Mouse (Mus musculus) midbrain, embryonic 11.5 days (tissue): ENCODE measurements around the gene Rab21. TPM values are rescaled to one million over a fixed set of nuclear protein-coding genes. Genes with fewer than 3 reads are reported as not detected.
A peak's percentile ranks its signal among the peaks of the same experiment; 100 is the strongest.

ENCODE experiments used
- ATAC-seq: fragments of 200-750 bp; cut with Nextera tagmentation; 2 replicates; pipeline ENCODE4 v1.8.0; 2017; ENCODE audit warnings: moderate TSS enrichment, moderate library complexity; ENCODE audit not compliant: low FRiP score
- DNase-seq: peaks from one replicate; pipeline ENCODE4 v3.0.0; 2015; ENCODE audit warnings: low spot score; ENCODE audit errors: missing footprints
- H3K27ac ChIP-seq: fragments of 300-500 bp; sonication (generic); 2 replicates; pipeline ENCODE4 v1.5.1; 2014; ENCODE audit warnings: low read depth, low read length
- H3K27me3 ChIP-seq: fragments of 300-500 bp; sonication (generic); 2 replicates; pipeline ENCODE4 v1.6.1; 2014; ENCODE audit warnings: mild to moderate bottlenecking, low read length, moderate library complexity, mixed read lengths; ENCODE audit not compliant: control insufficient read depth, insufficient read depth
- H3K36me3 ChIP-seq: fragments of 300-500 bp; sonication (generic); 2 replicates; pipeline ENCODE4 v1.6.1; 2014; ENCODE audit warnings: mild to moderate bottlenecking, low read length, moderate library complexity, mixed read lengths; ENCODE audit not compliant: control insufficient read depth, insufficient read depth
- H3K4me1 ChIP-seq: fragments of 300-500 bp; sonication (generic); 2 replicates; pipeline ENCODE4 v1.6.1; 2014; ENCODE audit warnings: low read length; ENCODE audit not compliant: control insufficient read depth, insufficient read depth
- H3K4me2 ChIP-seq: fragments of 300-500 bp; sonication (generic); 2 replicates; pipeline ENCODE4 v1.6.1; 2014; ENCODE audit warnings: mild to moderate bottlenecking, moderate library complexity
- H3K4me3 ChIP-seq: fragments of 300-500 bp; sonication (generic); 2 replicates; pipeline ENCODE4 v1.5.1; 2014; ENCODE audit warnings: low read depth, low read length
- H3K9ac ChIP-seq: fragments of 300-500 bp; sonication (generic); 2 replicates; pipeline ENCODE4 v1.6.1; 2014; ENCODE audit warnings: low read length
- H3K9me3 ChIP-seq: fragments of 300-500 bp; sonication (generic); 2 replicates; pipeline ENCODE4 v1.6.1; 2016; ENCODE audit warnings: low read length; ENCODE audit not compliant: control insufficient read depth
- WGBS: fragments of 180-500 bp; shearing (Covaris S2); extraction: QIAGEN DNeasy Blood & Tissue Kit; methylation state at CpG from one replicate; pipeline ENCODE4 v1.1.7; 2014; 5-methylcytosine and 5-hydroxymethylcytosine counted together
- polyA plus RNA-seq: library from polyadenylated mRNA; unstranded; fragments of >200 nt; fragmentation: Nextera tagmentation; extraction: Ambion mirVana; gene quantifications from 2 replicates; pipeline ENCODE4 v1.2.1, GENCODE M21; 2014

Gene Rab21
- polyA plus RNA-seq, 1 experiment from 2014 or later: 9.7 TPM

GRCm38 (mm10) chr10:115350810-115351397 lies 35.5 kb upstream of the Rab21 start:
- 77% methylated on average over 2 of the region's 2 CpGs for WGBS
- H3K9ac ChIP-seq: no peak overlapping the region
- ATAC-seq: no peak
- peak; percentile 21 for DNase-seq
- H3K27ac ChIP-seq: no peak overlapping the region
- H3K4me1 ChIP-seq: no peaks in the 10 kb centered on the region
- no peak overlapping the region for H3K4me3 ChIP-seq
- H3K27me3 ChIP-seq: no peaks in the 10 kb centered on the region
- no peaks in the 10 kb centered on the region for H3K36me3 ChIP-seq
- H3K9me3 ChIP-seq: no peaks in the 10 kb centered on the region
- H3K4me2 ChIP-seq: no peak overlapping the region

GRCm38 (mm10) chr10:115349509-115349908 lies 34.1 kb upstream of the Rab21 start:
- no peak for ATAC-seq
- Histone ChIP-seq H3K4me2 (no peak overlapping the region), H3K4me3 (no peak overlapping the region), H3K36me3 (no peaks in the 10 kb centered on the region), H3K9me3 (no peaks in the 10 kb centered on the region), H3K27me3 (no peaks in the 10 kb centered on the region), H3K4me1 (no peaks in the 10 kb centered on the region), H3K27ac (no peak overlapping the region), H3K9ac (no peak overlapping the region)
- no peak for DNase-seq
- WGBS: 93% methylated on average over 7 of the region's 7 CpGs

- 88% methylated on average over 10 of the region's 10 CpGs for WGBS
- Histone ChIP-seq H3K27ac (no peak overlapping the region), H3K4me1 (no peaks in the 10 kb centered on the region), H3K36me3 (no peaks in the 10 kb centered on the region), H3K4me2 (no peak overlapping the region), H3K9me3 (no peaks in the 10 kb centered on the region), H3K4me3 (no peak overlapping the region), H3K27me3 (no peaks in the 10 kb centered on the region), H3K9ac (no peak overlapping the region)
- ATAC-seq (no peak), DNase-seq (no peak)
Observed at GRCm38 (mm10) chr10:115349029-115349428, 33.6 kb upstream of the Rab21 start.

- H3K9me3 ChIP-seq: no peaks in the 10 kb centered on the region
- H3K27ac ChIP-seq: no peak overlapping the region
- H3K36me3 ChIP-seq: no peaks in the 10 kb centered on the region
- no peak overlapping the region for H3K4me3 ChIP-seq
- no peaks in the 10 kb centered on the region for H3K27me3 ChIP-seq
- H3K4me2 ChIP-seq: no peak overlapping the region
- no peak for ATAC-seq
- no peaks in the 10 kb centered on the region for H3K4me1 ChIP-seq
- WGBS: 88% methylated on average over 6 of the region's 6 CpGs
- DNase-seq: peak; percentile 66
- no peak overlapping the region for H3K9ac ChIP-seq
Observed at GRCm38 (mm10) chr10:115348131-115348530, 32.7 kb upstream of the Rab21 start.

GRCm38 (mm10) chr10:115346444-115346843 lies 31.1 kb upstream of the Rab21 start:
- H3K27me3 ChIP-seq: no peaks in the 10 kb centered on the region
- ATAC-seq (no peak), DNase-seq (no peak)
- H3K36me3 ChIP-seq: no peaks in the 10 kb centered on the region
- H3K4me2 ChIP-seq: no peak overlapping the region
- no peak overlapping the region for H3K9ac ChIP-seq
- no peaks in the 10 kb centered on the region for H3K9me3 ChIP-seq
- no peak overlapping the region for H3K4me3 ChIP-seq
- H3K27ac ChIP-seq: no peak overlapping the region
- H3K4me1 ChIP-seq: no peaks in the 10 kb centered on the region

GRCm38 (mm10) chr10:115342771-115343425 lies 27.5 kb upstream of the Rab21 start:
- H3K27me3 ChIP-seq: no peaks in the 10 kb centered on the region
- ATAC-seq: no peak
- no peak overlapping the region for H3K4me3 ChIP-seq
- H3K9ac ChIP-seq: no peak overlapping the region
- H3K9me3 ChIP-seq: no peaks in the 10 kb centered on the region
- no peak for DNase-seq
- H3K36me3 ChIP-seq: no peaks in the 10 kb centered on the region
- H3K27ac ChIP-seq: no peak overlapping the region
- 91% methylated on average over 4 of the region's 4 CpGs for WGBS
- no peaks in the 10 kb centered on the region for H3K4me1 ChIP-seq
- H3K4me2 ChIP-seq: no peak overlapping the region

GRCm38 (mm10) chr10:115339820-115340328 lies 24.5 kb upstream of the Rab21 start:
- no peaks in the 10 kb centered on the region for H3K4me1 ChIP-seq
- no peak overlapping the region for H3K4me3 ChIP-seq
- ATAC-seq (no peak), DNase-seq (no peak)
- H3K4me2 ChIP-seq: no peak overlapping the region
- no peaks in the 10 kb centered on the region for H3K9me3 ChIP-seq
- no peak overlapping the region for H3K9ac ChIP-seq
- no peak overlapping the region for H3K27ac ChIP-seq
- H3K36me3 ChIP-seq: no peaks in the 10 kb centered on the region
- no peaks in the 10 kb centered on the region for H3K27me3 ChIP-seq
- 94% methylated on average over 7 of the region's 7 CpGs for WGBS

- ATAC-seq (no peak), DNase-seq (no peak)
- Histone ChIP-seq H3K27me3 (no peaks in the 10 kb centered on the region), H3K9ac (no peak overlapping the region), H3K36me3 (no peaks in the 10 kb centered on the region), H3K4me1 (no peaks in the 10 kb centered on the region), H3K9me3 (no peaks in the 10 kb centered on the region), H3K27ac (no peak overlapping the region), H3K4me3 (no peak overlapping the region), H3K4me2 (no peak overlapping the region)
- 94% methylated on average over 4 of the region's 4 CpGs for WGBS
Observed at GRCm38 (mm10) chr10:115336901-115337300, 21.5 kb upstream of the Rab21 start.

- WGBS: 86% methylated on average over 9 of the region's 9 CpGs
- ATAC-seq: no peak
- Histone ChIP-seq H3K9me3 (no peaks in the 10 kb centered on the region), H3K36me3 (no peaks in the 10 kb centered on the region), H3K27ac (no peak overlapping the region), H3K4me2 (no peak overlapping the region), H3K27me3 (no peaks in the 10 kb centered on the region), H3K9ac (no peak overlapping the region), H3K4me1 (no peaks in the 10 kb centered on the region), H3K4me3 (no peak overlapping the region)
- DNase-seq: no peak
Observed at GRCm38 (mm10) chr10:115333528-115333927, 18.1 kb upstream of the Rab21 start.
